Mouse (Mus musculus): ENCODE data around the gene Lrp5.
"Not testable (repeated sequence)": the region's sequence is repeated elsewhere in the genome, so short reads cannot be mapped to it uniquely, and the experiment has no call there.

Gene Lrp5

DNA sequence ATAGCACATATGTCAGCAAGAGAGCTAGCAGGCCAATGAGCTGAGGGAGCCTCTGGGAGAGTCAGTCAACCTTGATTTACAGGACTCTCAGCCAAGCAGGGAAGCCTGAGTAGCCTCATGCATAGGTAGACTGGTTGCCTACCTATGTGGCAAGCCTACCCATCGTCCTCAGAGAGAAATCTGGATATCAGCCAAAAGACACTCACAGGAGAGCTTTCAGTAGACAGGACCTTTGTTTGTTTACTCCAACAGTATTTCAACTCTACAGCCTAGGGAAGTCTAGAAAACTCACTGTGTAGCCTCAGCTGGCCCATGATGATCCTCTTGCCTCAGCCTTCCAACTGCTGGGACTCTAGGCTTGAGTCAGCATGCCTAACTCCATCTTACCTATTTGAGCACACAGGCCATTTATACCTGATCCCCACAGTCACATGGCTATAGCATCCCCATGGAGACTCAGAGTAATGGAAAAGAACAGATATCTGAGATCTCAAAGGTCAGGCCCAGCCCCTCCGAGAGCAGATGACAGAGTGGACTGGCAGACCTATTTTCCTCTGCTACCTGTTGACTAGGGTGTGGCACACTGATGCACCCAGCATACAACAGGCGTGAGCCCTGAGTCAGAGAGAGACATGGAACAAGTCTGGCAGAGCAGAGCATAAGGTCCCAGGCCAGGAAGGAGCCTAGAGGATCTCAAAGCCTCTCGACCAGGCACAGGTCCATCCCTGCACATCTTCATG is 73.7 kb downstream of the Lrp5 start:
- no peak for DNase-seq (ENCODE audit: low spot score)

DNA sequence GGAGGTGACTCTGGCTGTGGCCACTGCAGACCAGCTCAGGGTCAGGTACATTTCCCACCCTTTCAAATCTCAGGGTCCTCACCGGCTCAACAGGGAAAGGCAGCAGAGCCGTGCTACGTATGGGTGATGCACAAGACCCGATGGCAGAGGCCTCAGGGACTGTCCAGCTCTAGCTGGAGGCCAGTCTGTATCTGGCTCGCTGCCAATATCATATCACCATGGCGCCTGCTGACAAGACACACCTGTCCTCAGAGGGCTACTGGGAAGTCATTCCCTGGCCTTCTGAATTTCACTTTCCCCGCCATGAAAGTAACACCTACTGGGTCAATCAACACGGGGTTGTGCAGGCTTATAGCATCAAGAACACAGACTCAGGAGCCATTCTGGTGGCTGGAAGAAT is 74.6 kb downstream of the Lrp5 start:
- DNase-seq (ENCODE audit: low spot score) = no peak

DNA sequence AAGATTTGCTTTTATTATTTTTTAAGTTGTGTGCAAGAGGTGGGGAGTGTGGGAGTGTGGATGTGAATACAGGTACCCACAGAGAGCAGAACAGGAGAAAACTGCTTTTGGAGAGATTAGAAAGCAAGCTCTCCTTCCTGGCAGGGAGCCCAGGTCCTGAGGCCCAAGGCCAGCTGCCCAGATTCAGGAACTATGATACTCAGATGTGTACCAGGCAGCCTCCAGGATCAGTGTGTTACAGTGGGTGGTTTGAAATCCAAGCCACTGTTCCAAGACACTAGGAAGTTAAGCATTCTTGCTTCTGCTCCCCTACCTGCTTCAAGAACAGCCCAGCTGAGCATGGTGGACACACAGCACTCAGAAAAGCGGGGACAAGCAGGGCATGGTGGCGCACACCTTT is 75.5 kb downstream of the Lrp5 start:
- no peak for DNase-seq (ENCODE audit: low spot score)

DNA sequence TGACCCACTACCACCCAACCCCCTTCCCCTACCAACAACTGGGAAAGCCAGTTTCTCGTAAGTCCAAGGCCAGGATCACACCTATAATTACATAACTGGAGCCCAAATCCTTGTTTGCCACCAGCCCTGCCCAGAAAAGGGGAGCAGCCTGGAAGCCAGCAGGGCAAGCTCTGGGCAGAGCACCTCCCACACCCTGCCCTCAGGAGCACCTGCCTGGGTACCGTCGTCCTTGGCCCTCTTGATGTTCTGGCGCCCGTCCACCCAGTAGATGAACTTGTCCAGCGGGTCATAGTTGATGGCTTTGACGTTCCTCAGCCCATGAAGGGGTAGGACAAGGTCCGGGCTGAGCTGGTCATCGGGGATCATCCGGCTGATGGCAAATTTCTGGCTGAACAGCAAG is 76.5 kb downstream of the Lrp5 start:
- DNase-seq (ENCODE audit: low spot score) = no peak

DNA sequence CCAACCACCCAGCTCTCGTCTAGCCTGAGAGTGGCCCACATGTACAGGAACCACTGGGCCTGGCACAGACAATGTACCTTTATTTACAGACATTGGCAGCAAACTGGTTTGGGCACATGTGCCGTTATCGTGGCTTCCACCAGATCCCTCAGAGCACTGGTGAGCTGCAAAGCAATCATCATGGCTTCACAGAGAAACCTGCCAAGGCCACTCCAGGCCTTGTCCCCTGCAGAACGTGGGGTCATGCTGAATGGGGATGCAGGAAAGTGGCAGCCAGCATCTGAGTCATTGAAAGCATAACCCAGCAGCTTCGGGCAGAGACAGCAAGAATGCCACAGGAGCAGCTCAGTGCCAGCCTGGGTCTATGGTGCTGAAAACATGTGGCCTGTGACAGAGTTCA is 92.0 kb downstream of the Lrp5 start:
- DNase-seq (ENCODE audit: low spot score) = no peak

DNA sequence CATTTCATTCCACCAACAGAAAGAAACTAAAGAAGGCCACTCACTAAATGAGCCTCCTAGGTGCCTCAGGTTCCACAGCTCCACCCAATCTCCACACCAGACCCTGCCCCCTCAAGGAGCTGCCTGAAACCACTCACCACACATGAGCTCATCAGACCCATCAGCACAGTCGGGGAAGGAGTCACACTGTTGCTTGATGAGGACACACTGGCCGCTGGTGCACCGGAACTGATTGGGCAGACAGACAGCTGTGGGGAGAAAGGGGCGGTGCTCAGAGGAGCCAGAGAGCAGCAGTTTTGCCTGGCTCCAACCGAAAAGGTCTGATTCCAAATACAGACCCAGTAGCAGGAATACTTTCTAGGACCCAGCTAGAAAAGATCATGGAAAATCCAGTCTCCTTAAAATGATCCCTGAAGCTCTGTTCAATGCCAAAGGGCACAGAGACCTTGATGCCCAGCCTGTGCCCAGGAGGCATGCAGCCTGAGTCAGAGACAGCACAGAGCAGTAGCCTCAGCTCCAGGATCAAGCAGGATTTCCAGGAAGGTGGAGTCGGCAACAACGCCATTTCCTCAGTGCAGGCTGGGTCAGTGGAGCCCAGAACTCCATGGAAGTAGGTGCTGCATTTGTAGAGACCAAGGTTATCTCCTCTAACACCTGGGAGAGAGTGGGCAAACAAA is 92.8 kb downstream of the Lrp5 start:
- no peak for DNase-seq (ENCODE audit: low spot score)

DNA sequence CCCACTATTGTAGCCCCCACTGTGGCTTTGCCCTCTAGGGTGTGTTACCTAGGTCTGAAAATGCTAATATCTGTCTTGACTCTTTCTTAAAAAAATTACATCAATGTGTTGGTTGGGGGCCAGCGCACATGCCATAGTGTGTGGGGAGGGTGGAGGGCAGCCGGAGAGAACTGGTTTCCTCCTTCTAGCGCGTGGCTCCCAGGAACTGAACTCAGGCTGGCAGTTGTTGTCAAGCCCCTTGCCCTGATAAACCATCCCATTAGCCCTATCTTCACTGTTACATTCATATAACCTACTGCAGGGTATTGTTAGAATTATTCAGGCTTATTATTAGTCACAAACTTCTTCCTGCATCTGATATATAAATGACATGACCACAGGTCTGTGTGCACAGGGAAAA is 96.4 kb downstream of the Lrp5 start:
- no peak for DNase-seq (ENCODE audit: low spot score)

DNA sequence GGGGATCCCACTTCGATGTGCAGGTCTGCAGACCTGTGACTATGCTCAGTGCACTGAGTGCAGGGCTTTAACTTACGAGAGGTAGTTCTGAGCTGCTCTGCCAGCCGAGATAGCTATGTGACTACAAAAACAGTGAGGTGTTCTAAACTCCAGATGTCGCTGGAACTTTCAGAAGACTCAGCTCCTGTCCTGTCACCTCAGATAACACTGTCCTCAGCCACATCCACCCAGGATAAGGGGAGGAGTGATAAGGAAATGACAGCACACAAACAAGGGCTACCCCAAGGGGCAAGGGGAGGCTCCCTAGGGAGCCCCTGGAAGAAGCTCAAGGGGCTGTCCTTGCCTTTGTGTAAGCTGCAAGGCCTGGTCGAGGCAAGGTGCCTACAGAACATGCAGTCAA is 96.8 kb downstream of the Lrp5 start:
- DNase-seq (ENCODE audit: low spot score) = no peak

DNA sequence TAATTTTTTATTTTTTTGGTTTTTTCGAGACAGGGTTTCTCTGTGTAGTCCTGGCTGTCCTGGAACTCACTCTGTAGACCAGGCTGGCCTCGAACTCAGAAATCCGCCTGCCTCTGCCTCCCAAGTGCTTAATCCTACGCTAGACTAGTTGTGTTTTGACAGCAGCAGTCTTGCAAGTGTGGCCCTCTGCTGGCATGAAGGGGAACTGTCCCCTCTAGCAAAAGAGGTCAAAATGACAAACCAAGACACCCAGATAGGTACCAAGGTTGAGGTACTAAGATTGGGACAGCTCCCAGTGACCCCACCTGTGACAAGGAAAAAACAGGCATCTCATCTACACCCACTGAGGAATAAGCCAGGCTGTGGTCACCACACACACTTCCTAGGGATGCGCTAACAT is 98.6 kb downstream of the Lrp5 start:
- not testable (repeated sequence) for DNase-seq (ENCODE audit: low spot score)

DNA sequence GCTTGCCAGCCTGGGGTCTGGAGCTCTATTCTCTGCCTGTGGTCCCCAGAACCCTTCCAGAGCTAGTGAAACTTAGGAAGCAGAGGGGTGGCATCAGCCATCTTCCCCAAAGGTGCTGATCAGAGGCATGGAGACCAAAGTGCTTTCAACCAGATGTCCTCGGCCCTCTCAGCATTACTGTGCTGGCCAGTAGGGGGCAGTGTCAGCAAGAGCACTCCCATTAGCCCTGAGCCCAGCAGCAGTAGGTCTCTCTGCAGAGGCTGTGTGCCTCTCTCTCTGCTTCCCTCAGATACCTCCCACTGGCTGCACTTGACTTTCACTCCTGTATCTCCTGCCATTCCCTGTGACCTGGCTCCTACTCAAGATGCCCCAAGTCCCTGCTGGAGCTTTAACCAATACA is 99.8 kb downstream of the Lrp5 start:
- peak; percentile 46 for DNase-seq (ENCODE audit: low spot score)

DNA sequence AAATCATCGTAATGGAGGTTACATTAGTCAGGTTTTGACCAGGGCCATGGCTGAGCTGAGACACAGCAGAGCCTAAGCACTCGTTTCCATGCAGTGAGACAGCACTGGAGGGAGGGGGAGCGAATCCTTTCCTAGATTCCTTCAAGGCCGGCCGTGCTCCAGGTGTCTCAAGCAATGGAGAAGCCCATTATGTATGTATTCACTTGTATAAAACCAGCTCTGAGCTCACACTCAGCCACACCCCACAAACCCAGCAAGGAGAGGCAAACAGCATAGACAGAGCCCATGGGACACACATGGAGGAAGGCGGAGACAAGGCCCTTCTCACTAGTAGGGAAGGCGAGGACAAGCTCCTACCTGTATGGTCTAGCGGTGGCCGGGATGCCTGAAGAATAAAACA is 100.3 kb downstream of the Lrp5 start:
- no peak for DNase-seq (ENCODE audit: low spot score)

DNA sequence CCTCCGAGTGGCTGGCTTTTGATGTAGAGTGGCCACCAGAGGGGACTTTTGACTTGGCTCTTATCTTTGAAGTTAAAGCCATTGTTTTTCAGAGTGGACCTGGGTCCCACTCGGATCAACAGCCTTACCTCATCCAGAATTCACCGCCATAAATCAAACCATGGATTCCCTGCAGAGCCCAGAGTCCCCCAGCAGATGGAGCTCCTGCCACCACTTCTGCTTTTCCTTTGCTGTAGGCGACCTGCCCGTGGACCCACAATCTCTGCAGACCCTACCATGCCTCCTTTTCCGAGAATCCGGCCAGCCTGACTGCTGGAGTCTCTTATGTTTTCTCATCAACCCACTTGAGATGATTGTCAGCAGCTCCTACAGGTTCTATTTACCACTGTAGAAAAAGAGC is 105.0 kb downstream of the Lrp5 start:
- peak; percentile 26 for DNase-seq (ENCODE audit: low spot score)

DNA sequence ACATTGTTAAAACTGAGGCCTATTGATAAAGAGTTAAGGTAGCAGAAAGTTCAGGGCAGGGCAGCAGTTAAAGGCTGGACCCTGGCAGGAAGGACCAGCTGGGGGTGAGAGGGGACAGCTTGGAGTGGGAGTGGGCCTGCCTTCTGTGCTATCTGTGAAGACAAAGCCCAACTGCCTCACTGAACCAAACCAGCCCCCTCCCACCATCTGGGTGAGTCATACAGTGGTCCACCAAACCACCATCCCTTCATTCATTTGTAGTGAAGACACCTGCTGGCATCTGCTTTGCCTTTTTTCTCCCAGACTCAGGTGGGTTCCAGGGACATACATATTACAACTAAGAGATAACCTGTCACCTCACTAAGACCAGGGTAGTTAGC is 108.5 kb downstream of the Lrp5 start:
- no peak for DNase-seq (ENCODE audit: low spot score)

DNA sequence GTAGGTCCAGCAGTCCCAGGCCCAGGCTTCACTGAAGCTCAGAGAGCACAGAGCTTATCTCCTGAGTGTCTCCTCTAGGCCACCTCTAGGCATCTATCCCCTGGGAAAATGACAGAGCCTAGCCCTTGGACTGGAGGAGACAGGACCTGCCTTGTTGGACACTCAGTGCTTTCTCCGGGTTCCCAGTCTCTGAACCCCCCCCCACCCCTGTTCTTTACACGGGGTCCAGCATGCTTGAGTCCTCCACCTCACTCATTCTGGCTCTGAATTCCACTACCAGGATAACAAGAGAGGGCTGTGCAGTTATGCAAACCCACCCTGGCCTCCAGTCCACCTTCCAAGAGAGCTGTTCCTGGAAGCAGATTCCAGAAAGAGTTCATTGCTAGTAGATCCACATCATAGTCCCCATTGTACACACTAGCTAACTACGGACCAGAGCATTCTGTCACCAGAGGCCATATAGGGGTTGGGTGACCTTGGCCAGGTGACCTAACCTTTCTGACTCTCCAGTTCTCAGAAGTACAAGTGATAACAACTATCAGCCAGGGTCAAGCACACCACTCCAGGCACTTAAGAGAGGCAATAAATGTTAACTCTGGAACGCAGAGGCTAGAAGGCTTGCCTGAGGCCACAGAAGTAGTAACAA is 109.0 kb downstream of the Lrp5 start:
- no peak for DNase-seq (ENCODE audit: low spot score)

DNA sequence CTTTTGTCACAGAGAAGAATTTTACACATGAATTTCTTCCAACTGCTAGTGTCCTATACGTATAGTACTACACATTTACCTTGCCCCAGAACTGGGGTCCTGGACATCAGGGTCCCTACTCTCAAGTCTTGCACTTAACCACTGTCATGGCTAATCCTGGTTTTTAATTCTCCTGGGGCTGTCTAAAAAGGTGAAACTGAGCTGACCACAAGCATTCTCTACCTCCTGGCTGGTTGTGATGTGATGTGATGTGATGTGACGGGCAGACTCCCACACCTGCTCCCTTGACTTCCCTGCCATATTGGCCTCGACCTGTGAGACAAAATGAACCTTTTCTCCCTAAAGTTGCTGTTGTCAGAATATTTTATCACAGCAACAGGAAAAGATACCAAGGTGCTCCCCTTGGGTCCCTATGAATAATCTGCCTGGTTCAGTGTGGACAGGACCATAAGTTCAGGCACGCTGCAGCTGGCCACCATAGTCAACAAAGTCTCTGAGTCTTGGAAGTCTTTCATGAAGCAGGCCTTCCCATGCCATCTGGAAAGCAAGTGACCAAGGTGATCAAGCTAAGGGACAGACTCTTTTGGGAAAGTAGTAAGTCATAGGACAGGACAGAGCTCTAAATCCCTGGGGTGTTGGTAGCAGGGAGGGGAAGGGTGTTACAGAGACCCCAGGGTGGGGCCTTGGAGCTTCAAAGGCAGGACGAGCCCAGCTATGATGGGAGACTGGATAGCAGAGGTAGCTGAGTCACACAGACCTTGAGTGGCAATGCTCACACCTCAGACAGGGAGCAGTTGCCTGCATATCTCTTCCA is 109.7 kb downstream of the Lrp5 start:
- DNase-seq (ENCODE audit: low spot score) = no peak

DNA sequence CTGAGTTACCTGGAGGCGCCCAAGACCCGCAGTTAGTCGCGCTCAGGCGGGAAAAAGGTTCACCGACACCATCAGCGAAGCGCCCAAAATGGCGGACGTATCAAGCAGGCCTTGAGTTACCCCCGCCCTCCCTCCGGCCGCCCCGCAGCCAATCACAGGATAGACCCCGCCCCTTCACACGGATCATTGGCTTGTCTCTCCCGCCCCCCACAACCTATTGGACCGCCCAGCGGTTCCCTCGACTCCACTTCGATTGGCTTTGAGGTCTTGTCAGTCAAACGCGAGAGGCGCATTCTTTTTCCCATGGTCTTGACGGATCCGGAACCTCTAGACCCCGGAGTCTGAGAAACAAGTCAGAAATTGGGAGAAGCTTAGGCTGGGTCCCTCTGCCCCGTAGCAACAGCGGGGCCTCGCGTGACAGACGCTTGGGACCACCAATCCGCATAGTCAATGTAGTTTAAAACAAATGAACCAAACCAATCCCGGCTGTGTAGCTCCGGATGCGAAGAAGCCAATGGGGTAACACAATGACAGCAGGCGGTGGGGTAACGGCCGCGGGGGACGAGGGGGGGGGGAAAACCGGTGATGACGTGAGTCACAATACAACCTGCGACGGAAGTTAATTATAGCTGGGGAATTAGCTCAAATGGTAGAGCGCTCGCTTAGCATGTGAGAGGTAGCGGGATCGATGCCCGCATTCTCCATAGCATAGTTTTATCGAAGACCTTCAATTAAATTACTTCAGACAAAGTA is 110.6 kb downstream of the Lrp5 start, which contains the start of gene Ppp6r3:
Ppp6r3 (minus strand) TSS at position 118 of the 753 bp plus-strand sequence.
- DNase-seq (ENCODE audit: low spot score) = peak; percentile 91

DNA sequence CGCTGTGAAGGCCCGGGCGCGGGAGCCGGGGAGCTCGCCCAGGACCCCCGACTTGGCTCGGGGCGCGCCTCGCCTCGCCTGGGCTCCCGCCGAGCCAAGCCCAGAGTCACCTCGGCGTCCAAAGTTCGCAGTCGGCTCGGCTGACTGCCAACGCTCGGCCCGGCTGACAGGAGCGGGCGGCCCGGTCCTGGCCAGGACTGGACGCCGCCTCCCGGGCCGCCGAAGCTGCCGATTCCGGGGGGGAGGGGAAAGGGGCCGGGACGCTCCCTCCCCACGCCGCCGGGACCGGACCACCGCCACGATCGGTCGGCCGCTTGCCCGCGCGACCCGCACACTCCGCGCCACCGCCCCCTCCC is 111.1 kb downstream of the Lrp5 start:
- no peak for DNase-seq (ENCODE audit: low spot score)

DNA sequence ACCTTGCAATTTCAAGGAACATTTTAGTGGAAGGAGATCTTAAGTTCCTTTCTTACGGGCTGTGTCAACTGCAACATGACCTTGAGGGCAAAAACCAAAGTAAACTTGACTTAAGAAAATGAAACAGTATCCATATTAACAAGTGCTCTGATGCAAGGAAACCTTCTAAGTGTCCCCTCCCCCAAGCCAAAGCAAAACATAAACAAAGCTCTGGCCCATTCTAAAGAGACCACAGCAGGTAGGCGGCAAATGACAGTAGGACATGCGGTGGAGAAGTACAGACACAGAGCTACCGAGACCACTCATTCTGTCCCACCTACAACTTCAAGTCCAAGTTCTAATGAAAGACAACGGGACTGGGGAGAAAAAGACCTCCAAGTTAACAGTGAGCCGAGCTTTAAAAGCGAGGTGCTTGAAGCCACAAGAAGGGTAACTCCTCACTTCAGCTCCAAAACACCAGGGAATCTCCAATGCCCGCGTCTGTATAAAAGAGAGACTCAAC is 111.7 kb downstream of the Lrp5 start:
- DNase-seq (ENCODE audit: low spot score) = no peak

DNA sequence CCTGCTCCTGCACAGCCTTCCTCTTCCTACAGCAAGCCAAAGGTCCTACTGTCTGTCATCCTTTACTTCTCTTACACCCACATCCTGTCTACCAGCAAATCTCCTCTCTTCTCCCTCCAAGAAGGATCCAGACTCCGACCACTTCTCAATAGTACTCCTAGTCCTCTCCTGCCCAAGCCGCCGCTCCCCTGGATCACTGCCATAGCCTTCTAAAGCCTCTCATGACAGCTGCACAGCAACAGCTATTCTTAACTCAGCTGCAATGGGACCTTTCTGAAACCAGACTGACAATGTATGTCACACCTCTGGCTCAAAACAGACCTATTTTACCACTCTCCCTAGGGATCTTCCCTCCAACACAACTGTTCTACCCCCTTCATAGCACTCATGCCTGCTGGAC is 122.1 kb downstream of the Lrp5 start:
- DNase-seq (ENCODE audit: low spot score) = no peak

DNA sequence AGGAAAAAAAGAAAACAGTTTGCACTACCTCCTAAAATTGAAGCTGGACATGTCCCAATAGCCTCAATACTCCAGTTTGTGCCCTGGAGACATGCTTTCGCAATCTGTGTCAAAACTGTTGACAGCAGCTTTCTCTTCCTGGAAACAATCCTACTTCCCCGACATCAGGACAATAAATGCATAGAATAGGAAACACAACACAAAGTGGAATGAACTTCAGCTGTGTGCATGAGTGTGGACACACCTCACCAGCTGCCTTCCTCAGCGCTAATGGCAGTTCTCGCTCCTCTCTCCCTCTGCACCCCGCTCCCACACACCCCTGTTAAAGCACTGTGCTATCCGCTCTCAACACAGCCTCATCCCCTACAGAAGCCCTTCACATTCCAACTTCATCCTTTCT is 123.6 kb downstream of the Lrp5 start:
- DNase-seq (ENCODE audit: low spot score) = no peak

DNA sequence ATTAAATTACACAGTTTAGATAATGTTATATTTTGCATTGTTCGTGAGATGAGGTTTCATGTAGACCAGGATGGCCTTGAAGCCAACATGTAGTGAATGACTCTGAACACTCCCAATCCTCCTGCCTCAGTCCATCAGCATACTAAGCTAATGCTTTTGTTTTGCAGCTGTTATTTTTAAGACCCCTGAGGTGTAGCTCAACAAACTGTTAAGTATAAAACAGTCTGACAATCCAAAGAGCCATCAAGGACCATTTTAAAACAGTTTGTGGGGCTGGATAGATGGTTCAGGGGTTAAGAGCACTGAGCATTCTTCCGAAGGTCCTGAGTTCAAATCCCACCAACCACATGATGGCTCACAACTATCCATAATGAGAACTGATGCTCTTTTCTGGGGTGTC is 124.1 kb downstream of the Lrp5 start:
- no peak for DNase-seq (ENCODE audit: low spot score)
